Mouse (Mus musculus) MEL (cell line): Measurements from ENCODE around the gene Slc5a10. TPM values are rescaled to one million over a fixed set of nuclear protein-coding genes. Genes with fewer than 3 reads are reported as not detected.
"Not testable (repeated sequence)": the region's sequence is repeated elsewhere in the genome, so short reads cannot be mapped to it uniquely, and the experiment has no call there.

Experiments used
- DNase-seq: peaks from one replicate; pipeline ENCODE4 v3.0.0; 2011; ENCODE audit warnings: low read depth, low spot score
- H3K27ac ChIP-seq: 2 replicates; pipeline ENCODE4 v1.5.1; 2012; ENCODE audit warnings: low read depth, mild to moderate bottlenecking, control low read depth, low read length, moderate library complexity; ENCODE audit not compliant: control insufficient read depth
- H3K27me3 ChIP-seq, 2 experiments: fragments of 150-350 bp in 1 of 2; sonication (generic) in 1 of 2; 2 replicates each; pipeline ENCODE4 v1.6.1; 2012; ENCODE audit warnings: low read length in 2 of 2, mild to moderate bottlenecking in 2 of 2, improper control_type of control experiment in 1 of 2, moderate library complexity in 1 of 2; ENCODE audit not compliant: insufficient read depth in 2 of 2, control insufficient read depth in 1 of 2
- H3K36me3 ChIP-seq, 2 experiments: 2 replicates each; pipeline ENCODE4 v1.6.1; 2012 to 2014; ENCODE audit warnings: low read length in 2 of 2, improper control_type of control experiment in 1 of 2, inconsistent platforms in 1 of 2, mild to moderate bottlenecking in 1 of 2; ENCODE audit not compliant: insufficient read depth in 2 of 2, control insufficient read depth in 1 of 2
- H3K4me1 ChIP-seq, 2 experiments: fragments of 150-350 bp in 1 of 2; sonication (generic) in 1 of 2; 2 replicates each; pipeline ENCODE4 v1.6.1; 2012; ENCODE audit warnings: low read length in 2 of 2, improper control_type of control experiment in 1 of 2, mild to moderate bottlenecking in 1 of 2; ENCODE audit not compliant: insufficient read depth in 2 of 2, control insufficient read depth in 1 of 2
- H3K4me3 ChIP-seq, 2 experiments: fragments of 150-350 bp in 1 of 2; sonication (generic) in 1 of 2; 2 replicates each; pipeline ENCODE4 v1.5.1; 2012; ENCODE audit warnings: low read depth in 2 of 2, low read length in 2 of 2, mild to moderate bottlenecking in 2 of 2, moderate library complexity in 2 of 2, control low read depth in 1 of 2, improper control_type of control experiment in 1 of 2; ENCODE audit not compliant: control insufficient read depth in 1 of 2, insufficient read depth in 1 of 2
- H3K79me2 ChIP-seq: 2 replicates; pipeline ENCODE4 v1.6.1; 2012; ENCODE audit warnings: mild to moderate bottlenecking, low read length, moderate library complexity; ENCODE audit not compliant: control insufficient read depth, poor library complexity, insufficient read depth
- H3K9ac ChIP-seq: 2 replicates; pipeline ENCODE4 v1.6.1; 2012; ENCODE audit warnings: low read depth, mild to moderate bottlenecking, control low read depth, low read length, moderate library complexity; ENCODE audit not compliant: control insufficient read depth, poor library complexity, severe bottlenecking
- H3K9me3 ChIP-seq: fragments of 150-350 bp; sonication (generic); replicated peaks from 2 replicates; pipeline ENCODE4 v1.6.1; 2012; ENCODE audit warnings: mild to moderate bottlenecking, low read length, improper control_type of control experiment, moderate library complexity; ENCODE audit not compliant: insufficient read depth
- CTCF ChIP-seq, 3 experiments: IDR thresholded peaks in 2 of 3; conservative IDR thresholded peaks in 1 of 3; 2 replicates each; pipeline ENCODE4 v1.5.1; 2011 to 2012; ENCODE audit warnings: low read length in 3 of 3, low read depth in 2 of 3, mild to moderate bottlenecking in 2 of 3, improper control_type of control experiment in 1 of 3, inconsistent platforms in 1 of 3, mixed read lengths in 1 of 3, moderate library complexity in 1 of 3; ENCODE audit not compliant: control insufficient read depth in 1 of 3, insufficient read depth in 1 of 3, poor library complexity in 1 of 3, severe bottlenecking in 1 of 3
- ETS1 ChIP-seq: IDR thresholded peaks from 2 replicates; pipeline ENCODE4 v1.6.1; 2012; ENCODE audit warnings: low read depth, mild to moderate bottlenecking, inconsistent platforms, low read length, improper control_type of control experiment, moderate library complexity
- GATA1 ChIP-seq: IDR thresholded peaks from 2 replicates; pipeline ENCODE4 v1.6.1; 2011; ENCODE audit warnings: low read depth, low read length, improper control_type of control experiment
- MAZ ChIP-seq: IDR thresholded peaks from 2 replicates; pipeline ENCODE4 v1.6.1; 2012; ENCODE audit warnings: low read depth, mild to moderate bottlenecking, inconsistent platforms, low read length, improper control_type of control experiment
- MYC ChIP-seq: IDR thresholded peaks from 2 replicates; pipeline ENCODE4 v1.6.1; 2011; ENCODE audit warnings: low read depth, mild to moderate bottlenecking, low read length, improper control_type of control experiment, moderate library complexity
- POLR2AphosphoS2 ChIP-seq: IDR thresholded peaks from 2 replicates; pipeline ENCODE4 v1.6.1; 2011; ENCODE audit warnings: low read length, improper control_type of control experiment
- RAD21 ChIP-seq: IDR thresholded peaks from 2 replicates; pipeline ENCODE4 v1.6.1; 2011; ENCODE audit warnings: mild to moderate bottlenecking, low read depth, low read length, improper control_type of control experiment
- SMC3 ChIP-seq: IDR thresholded peaks from 2 replicates; pipeline ENCODE4 v1.6.1; 2011; ENCODE audit warnings: low read depth, low read length, improper control_type of control experiment
- ZC3H11A ChIP-seq: IDR thresholded peaks from 2 replicates; pipeline ENCODE4 v1.6.1; 2012; ENCODE audit warnings: low read depth, mild to moderate bottlenecking, inconsistent platforms, low read length, improper control_type of control experiment
- polyA plus RNA-seq, 2 experiments: library from polyadenylated mRNA; stranded (reverse) in 1 of 2; unstranded in 1 of 2; fragments of >175 nt in 1 of 2; fragments of >200 nt in 1 of 2; gene quantifications; 2 replicates each; pipeline versions ENCODE4 v1.2.1 to v1.2.4; 2012; ENCODE audit warnings: low replicate concordance in 2 of 2, low read depth in 1 of 2; ENCODE audit not compliant: insufficient read length in 2 of 2, insufficient read depth in 1 of 2, missing spikeins in 1 of 2
- total RNA-seq: library from RNA; depleted of rRNA; stranded (reverse); fragments of 300-350 nt; gene quantifications from 2 replicates; pipeline ENCODE4 v1.2.3, GENCODE M21; 2012

Gene Slc5a10
- total and polyA plus RNA-seq, 3 experiments: 0.08 TPM; not detected in 2

GRCm38 (mm10) chr11:61637856-61638255, 82.8 kb downstream of the Slc5a10 start:
- no peak overlapping the region for H3K4me3 ChIP-seq
- peaks cover 0 to 2% of the 10 kb centered on the region in 2 experiments; a peak in 3 of 4 replicates for H3K27me3 ChIP-seq
- no peaks in the 10 kb centered on the region for H3K79me2 ChIP-seq
- H3K36me3 ChIP-seq: no peaks in the 10 kb centered on the region
- H3K4me1 ChIP-seq: no peaks in the 10 kb centered on the region
- H3K9me3 ChIP-seq: no peaks in the 10 kb centered on the region
- TF ChIP-seq POLR2AphosphoS2 (no peak), MAZ (no peak), RAD21 (no peak)
- DNase-seq: no peak
- no peak overlapping the region for H3K27ac ChIP-seq
- H3K9ac ChIP-seq: no peak overlapping the region

GRCm38 (mm10) chr11:61637413-61637812, 83.2 kb downstream of the Slc5a10 start:
- DNase-seq: no peak
- Histone ChIP-seq H3K4me1 (no peaks in the 10 kb centered on the region), H3K27me3 (peaks cover 0 to 2% of the 10 kb centered on the region in 2 experiments; a peak in 3 of 4 replicates), H3K4me3 (no peak overlapping the region), H3K79me2 (no peaks in the 10 kb centered on the region), H3K9me3 (no peaks in the 10 kb centered on the region), H3K36me3 (no peaks in the 10 kb centered on the region), H3K27ac (no peak overlapping the region), H3K9ac (no peak overlapping the region)
- TF ChIP-seq CTCF (IDR thresholded peaks at IDR 0.05 in 2 of 3, conservative IDR thresholded peaks at IDR 0.05 in 1 of 3; ENCODE audit: control insufficient read depth in 1 of 3, insufficient read depth in 1 of 3, low read depth in 2 of 3, low read length in 3 of 3, poor library complexity in 1 of 3, severe bottlenecking in 1 of 3) (peak in 1 of 3 experiments; percentile 0; a peak in 1 of 6 replicates), SMC3 (peak; percentile 5; the same call in 1 of the 2 replicates), GATA1 (no peak)

DNA sequence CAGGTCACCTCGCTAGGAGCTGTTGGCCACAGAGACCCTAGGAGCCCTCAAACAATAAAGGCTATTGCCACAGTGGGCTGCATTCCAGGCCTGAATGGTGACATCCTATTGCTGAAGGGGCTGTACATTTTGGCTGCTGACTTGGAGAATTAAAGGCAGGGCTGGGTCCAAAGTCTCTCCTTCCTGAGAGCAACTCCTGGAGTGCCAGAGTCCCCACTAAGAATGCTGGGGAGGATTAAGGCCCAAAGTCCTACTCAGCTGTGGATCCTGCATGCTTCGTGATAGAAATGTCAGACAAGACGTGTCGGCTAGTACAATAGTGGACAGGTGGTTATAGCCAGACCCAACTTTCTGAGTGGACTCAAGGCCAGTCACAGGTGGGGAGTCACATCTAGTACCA, 84.3 kb downstream of the Slc5a10 start:
- H3K4me1 ChIP-seq, H3K27ac ChIP-seq, H3K36me3 ChIP-seq, H3K79me2 ChIP-seq, DNase-seq, H3K4me3 ChIP-seq, H3K27me3 ChIP-seq, H3K9me3 ChIP-seq, H3K9ac ChIP-seq: not testable (repeated sequence)

GRCm38 (mm10) chr11:61629621-61630020, 91.0 kb downstream of the Slc5a10 start:
- peak; percentile 67 for DNase-seq
- TF ChIP-seq ZC3H11A: peak; percentile 79
- TF ChIP-seq RAD21: peak; percentile 84
- TF ChIP-seq ETS1: no peak
- TF ChIP-seq MYC: no peak
- peak; percentile 84 for TF ChIP-seq SMC3
- TF ChIP-seq CTCF (IDR thresholded peaks at IDR 0.05 in 2 of 3, conservative IDR thresholded peaks at IDR 0.05 in 1 of 3; ENCODE audit: control insufficient read depth in 1 of 3, insufficient read depth in 1 of 3, low read depth in 2 of 3, low read length in 3 of 3, poor library complexity in 1 of 3, severe bottlenecking in 1 of 3): peak; percentile 48 to 86 (median 77)

More at GRCm38 (mm10) chr11:61629621-61630020, 91.0 kb downstream of the Slc5a10 start:
- Histone ChIP-seq H3K27ac (no peak overlapping the region), H3K9me3 (no peaks in the 10 kb centered on the region), H3K36me3 (no peaks in the 10 kb centered on the region), H3K27me3 (peaks cover 0 to 2% of the 10 kb centered on the region in 2 experiments; a peak in 2 of 4 replicates), H3K79me2 (no peaks in the 10 kb centered on the region), H3K4me1 (no peaks in the 10 kb centered on the region), H3K9ac (no peak overlapping the region), H3K4me3 (no peak overlapping the region)
